Mouse (Mus musculus) T-cell, adult 2 months (primary cell): Measurements from ENCODE around the gene Srgap1.
A peak's percentile ranks its signal among the peaks of the same experiment; 100 is the strongest.

ENCODE experiments used
- DNase-seq: peaks from one replicate; pipeline ENCODE4 v3.0.0; 2022; ENCODE audit warnings: low spot score

Gene Srgap1

DNA sequence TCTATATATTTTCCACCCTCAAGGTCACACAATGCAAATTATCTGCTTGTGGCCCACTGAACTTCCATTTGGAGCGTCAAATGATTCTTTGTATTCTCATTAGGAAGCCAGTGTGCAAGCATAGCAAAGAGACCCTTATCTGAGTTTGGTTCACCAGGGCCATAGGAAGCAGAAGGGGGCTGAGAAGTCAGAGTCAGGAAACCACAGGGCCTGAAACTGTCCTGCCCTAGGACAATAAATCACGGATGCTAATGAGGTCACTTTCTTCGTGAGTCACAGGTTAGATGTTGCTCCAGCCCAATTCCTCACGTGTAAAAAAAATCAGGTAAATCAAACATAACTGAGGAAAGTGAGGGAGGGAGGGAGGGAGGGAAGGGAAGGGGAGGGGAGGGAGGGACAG, 85.1 kb downstream of the Srgap1 start:
- no peak for DNase-seq

DNA sequence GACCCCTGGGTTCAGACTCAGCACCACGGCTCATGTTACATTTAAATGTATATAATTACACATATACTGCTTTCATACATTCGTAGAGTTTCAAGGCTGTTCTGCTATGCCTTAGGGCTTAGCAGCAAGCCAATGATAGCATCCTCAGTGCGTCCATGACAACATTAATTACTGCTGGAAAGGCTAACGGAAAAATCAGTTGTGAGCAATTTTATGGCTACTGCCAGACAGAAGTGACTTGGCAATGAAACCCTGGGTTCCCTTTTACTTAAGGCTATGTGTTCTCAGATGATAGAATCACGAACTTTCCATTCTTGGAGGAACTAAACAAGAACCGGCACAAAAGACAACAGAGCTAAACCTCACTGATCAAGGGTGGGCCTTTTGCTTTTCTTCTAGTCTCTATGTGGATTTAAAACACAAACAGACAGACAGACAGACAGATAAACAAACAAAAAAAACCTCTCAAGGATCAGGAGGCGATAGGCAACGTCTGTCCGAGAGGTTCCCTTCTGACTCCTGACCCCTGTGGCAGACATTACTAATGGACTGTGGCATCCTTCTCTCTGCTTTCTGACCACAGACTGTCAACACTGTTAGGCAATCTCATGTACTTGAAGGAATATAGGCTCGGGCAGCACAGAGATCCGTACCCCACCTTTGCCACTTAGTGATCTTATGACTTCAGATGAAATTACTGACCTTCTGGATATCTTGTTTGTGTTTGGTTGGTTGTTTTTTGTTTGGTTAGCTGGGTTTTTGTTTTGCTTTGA, 85.8 kb downstream of the Srgap1 start:
- DNase-seq = no peak

DNA sequence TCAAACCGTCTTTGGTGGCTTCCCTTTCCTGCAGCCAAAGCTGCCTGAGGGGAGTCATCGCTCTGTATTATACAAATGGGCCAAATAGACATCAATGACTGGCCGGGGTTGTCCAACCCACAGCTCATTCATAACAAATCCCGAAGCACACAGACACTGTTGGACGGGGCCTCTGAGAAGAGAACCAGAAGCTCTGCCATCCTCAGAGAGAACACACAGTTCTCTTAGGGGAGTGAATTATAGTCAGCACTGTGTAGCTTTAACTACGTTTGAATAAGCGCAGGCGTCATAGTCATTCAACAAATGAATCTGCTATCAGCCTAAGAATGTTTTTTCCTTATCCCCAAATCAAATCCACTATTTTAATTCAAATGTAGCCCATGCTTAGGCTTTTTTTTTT, 88.4 kb downstream of the Srgap1 start:
- DNase-seq = no peak

DNA sequence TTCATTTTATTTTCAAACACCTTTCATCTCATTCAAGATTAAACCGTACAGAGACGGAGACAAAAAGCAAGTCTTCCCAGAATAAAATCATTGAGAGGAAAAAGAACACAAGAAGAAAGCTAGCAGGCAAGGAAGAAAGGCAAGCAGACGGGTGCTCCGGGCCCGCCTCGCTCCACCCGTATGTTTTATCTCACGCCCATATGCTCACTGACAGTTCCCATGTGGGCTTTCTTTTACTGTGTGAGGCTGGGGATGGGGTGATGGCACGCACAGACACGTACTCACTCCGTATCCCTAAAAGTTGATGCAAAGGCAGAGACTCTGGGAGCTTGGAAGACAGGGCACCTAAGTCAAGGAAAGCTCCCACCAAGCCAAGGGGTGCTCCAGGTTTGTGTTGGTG, 90.6 kb downstream of the Srgap1 start:
- no peak for DNase-seq

DNA sequence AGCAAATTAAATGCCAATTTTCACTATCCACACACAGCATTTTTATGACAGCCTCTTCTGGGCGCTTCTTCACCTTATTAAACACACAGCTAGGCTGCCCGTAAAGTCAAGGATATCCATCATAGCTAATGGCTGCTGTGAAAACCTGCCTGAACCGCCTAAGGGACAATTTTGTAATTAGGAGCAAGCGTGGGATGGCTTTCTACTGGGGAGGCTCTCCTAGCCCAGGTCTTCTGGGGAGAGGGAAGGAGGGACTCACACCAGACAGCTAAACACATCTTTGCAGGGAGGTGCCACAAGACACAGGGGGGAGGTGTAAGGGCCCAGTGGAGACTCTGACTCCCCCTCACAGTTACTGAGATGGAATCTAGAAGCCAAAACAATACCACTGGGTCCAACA, 91.4 kb downstream of the Srgap1 start:
- no peak for DNase-seq

DNA sequence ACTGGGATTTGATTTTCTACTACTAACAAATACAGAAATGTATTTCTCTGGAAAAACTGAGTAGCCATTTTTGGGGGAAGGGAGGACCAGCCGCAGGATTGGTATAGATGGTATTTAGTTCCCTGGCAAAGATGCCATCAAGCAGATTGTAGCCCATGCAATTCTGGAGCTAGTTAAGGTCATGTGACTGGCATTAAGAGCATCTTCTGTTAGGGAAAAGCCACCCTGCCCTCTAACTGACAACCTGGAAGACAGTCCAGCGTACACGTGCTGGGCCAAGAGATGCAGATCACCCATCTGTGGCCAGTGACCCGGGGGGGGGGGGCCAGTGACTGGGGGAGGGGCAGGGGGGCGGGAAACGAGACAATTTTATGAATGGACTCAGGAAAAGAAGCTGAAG, 92.2 kb downstream of the Srgap1 start:
- no peak for DNase-seq

DNA sequence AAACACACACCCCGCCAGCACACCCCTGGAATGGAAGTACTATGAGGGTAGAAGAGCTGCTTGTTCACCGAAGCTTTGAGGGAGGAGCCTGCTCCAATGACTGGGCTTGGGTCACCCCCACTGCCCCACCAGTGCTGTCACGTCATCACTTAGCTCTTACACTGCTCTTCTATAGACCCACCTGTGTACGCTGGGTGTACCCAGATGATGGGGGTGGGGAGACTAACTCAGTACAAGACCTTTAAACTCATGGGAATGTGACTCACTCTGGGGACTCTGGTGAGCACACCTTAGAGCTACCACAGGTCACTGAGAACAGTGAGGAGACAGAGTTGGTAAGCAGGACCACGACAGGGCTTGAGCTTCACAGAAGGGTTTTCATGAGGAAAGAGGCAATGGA, 94.1 kb downstream of the Srgap1 start:
- no peak for DNase-seq

DNA sequence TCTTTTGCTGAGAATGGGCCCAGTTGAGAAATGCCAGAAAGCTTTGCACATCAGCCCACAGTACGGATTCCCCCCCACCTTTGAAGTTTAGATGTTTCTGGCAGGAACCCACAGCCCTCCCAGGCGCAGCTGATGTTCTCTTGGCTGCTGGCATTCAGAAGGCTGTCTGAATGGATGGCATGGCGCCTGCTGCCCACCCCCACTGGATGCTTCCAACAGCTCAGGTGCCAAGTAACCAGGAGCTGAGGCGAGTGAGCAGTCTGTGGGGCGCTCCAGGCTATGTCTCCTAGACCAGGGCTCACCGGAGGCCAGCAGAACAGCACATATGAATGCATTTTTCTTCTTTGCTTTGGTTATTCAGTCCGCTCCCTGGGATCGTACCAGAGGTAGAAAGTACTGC, 100.9 kb downstream of the Srgap1 start:
- no peak for DNase-seq

DNA sequence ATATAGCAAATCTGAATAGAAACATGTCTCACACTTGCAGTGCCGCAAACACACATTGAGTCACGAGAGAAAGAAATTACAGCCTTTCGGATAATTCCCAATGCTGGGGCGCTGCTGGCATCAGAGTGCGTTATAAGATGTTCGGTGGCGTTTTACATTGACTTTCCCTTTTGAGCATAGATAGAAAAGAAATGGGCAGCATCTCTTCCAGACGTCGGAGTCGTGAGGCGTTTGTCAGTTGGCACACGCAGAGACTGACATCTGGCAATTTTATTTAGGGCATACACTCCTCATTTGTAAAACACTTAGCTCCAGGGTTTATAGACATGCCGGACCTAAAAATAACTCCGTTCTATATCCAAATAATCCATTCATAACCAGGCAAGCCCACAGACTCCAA, 115.2 kb downstream of the Srgap1 start:
- DNase-seq = no peak

DNA sequence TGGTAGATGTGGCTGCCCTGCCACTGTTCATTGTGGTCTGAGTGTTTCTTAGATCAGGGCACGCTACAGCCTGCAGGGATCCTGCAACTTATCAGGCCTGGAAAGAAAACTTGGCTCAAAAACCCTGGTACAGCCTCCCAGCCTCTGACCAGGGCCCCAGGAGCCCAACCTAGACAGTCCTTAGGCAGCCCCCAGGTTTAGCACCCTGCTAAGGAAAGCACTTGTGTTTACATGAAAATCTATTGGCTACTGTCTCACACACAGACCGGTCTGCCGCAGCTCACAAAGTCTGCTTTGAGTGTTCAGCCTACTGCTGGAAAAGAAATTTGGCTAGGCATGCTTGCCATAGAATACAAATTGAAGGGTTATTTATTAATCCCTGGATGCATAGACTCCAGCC, 121.0 kb downstream of the Srgap1 start:
- no peak for DNase-seq

DNA sequence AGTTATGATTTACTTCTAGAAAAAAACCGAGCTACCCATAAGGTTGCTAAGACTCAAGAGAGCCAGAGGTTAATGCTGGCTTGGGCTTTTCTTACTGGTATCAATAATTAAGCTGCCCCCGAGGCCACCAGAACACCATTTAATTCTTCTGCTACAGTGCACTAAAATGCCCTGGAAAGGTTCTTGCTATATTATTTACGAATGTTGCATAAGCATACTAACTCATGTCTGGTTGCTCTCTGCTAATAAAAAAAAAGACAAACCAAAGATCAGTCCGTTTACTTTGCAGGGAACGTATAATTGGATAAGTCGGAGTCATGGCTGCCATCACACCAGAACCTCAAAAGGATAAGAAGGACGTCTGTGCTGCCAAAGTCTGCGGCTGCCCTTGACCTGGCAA, 128.1 kb downstream of the Srgap1 start:
- no peak for DNase-seq

DNA sequence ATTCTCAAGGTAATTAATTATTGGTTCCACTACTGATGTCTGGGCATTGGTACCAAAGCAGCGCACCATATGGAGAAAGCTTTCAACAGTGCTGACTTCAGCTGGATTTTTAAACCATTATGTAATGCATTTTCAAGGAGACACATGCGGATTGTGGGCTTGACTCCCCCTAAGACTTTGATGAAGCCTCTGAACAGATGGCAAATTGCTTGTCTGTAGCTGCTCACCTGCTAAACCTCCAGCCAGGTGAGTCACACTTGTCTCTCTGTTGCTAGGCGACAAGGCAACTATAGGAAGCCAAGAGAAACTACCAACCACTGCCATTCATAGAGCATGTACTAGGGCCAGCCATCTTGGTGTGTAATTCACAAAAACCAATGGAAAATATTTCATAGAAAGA, 128.5 kb downstream of the Srgap1 start:
- DNase-seq = no peak

DNA sequence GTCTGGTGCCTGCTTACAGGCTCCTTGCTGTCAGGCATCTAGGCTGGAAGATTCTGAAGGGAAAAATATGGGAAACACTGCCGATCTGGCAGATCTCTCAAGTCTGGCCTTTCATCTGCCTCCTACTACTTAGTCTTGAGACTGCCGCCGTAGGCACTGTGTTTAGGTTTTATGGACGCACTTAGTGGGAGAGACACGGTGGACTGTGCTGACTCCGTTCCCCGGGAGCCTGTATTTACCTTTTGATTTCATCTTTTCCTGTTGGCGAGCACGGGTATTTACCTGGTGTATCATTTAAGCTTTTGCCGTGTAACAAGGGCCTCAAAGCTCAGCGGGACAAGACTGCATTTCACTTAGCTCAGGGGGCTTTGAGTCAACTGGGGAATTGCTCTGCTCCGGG, 131.6 kb downstream of the Srgap1 start:
- DNase-seq = no peak

DNA sequence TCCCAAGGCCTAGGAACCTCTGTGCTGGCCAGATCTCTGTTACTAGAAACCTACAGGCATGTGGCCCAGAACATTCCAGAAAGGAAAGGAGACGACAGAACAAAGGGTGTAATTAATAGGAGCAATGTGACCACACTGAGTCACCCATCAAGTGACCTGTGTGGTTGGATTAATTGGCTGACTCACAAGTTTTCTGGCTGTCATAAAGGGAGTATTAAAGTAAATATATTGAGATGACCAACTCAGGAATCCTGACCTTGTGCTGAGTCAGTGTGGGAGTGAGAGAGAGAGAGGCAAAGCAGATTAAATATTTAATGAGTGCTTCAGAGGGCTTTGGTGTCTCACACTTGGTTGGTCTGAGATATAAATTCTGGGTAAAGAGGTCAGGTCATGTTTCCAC, 143.0 kb downstream of the Srgap1 start:
- DNase-seq = no peak

DNA sequence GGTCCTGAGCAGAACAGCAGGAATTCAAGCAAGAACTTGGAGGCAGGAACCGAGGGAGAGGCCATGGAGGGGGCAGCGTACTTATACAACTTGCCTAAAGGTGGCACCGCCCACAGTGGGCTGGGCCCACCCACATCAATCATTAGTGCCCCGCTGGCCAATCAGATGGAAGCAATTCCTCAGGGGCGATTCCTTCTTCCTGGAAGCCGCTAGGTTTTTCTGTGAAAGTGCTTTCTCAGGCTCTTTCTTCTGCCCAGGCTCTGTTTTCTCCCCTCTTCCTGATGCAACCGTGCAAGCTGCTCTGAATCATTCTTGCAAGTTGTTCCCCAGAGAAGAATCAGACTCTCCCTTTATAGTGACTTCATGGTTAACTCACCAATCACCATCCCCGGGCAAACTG, 144.5 kb downstream of the Srgap1 start:
- DNase-seq = no peak

DNA sequence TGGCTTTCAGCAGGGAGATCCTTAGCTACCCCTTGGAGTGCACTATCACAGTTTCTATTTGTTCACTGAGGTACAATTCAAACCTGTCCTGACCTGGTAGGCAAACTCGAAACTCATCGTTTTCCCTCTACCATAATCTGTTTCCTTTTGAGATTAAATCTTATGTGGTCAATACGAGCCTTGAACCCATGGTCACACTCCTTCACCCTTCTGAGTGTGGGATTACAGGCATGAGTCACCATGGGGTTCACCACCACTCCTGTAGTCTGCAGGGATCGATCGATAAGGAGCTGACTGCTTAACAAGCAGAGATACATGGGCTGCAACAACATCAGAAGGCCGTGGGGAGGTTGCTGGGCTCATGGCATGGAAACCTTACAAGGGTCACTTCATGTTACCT, 146.3 kb downstream of the Srgap1 start:
- no peak for DNase-seq

DNA sequence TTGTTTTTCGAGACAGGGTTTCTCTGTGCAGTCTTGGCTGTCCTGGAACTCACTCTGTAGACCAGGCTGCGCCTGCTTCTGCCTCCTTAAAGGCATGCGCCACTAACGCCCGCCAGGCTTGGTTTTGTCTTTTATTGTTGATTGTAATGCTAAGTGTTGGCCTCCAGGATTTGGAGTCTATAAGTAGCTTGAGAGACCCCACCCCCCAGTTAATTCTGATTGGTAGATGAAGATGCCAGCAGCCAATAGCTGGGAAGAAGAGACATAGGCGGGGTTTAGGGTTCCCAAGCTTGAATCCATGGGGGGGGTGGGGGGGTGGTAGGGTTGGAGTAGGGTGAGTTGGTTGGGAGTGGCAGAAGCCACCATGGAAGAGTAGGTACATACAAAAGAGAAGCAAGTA, 147.4 kb downstream of the Srgap1 start:
- no peak for DNase-seq

DNA sequence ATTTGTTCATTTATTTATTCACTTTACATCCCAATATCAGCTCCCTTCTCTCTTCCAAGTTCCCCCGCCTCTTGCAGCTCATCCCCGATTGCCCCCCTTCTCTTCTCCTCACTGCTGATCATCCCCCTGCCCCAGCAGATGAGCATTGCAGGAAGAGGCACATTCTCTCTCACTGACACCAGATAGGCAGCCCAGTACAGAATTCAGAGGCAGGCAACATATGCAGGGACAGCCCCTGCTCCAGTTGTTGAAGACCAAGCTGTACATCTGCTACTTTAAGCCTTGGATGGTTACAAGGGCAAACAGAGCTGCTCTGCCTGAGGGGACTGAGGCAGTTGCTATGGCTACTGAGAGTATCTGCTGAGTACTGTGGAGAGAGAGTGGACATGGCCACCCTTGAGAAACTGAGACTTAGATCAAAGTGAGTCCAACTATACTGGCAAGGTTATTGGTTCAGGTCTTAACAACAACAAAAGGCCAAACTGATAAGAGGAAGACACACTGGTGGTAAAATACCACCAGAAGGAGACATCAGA, 149.2 kb downstream of the Srgap1 start:
- no peak for DNase-seq

DNA sequence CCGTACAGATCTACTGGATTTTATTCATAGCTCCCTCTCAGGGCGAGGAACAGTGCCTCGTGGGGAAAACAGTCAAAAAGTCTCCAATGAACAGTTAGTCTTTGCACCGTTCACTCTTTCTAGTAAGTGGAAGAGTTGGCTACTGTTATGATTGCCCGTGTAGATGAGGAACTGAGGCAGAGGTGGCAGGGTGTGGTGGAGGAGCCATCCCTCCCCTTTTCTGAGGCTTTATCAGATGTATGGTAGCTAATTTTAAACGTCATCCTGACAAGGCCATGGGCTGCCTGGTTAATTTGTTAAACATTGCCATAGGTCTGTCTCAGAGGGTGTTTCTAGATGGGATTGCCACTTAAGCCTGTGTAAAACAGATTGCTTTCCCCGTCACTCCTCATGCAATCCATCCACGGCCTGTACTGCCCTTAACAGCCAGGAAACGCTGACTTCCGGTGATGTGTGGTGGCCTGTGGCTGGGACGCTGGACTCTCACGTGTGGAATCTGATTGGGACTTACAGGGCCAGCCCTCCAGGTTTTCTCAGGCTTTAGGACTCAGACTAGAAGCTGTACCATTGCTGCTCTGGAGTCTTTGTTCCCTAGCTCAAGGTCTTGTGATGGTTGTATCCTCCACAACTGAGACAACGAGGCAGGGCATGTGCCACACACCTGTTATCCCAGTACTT, 155.6 kb downstream of the Srgap1 start:
- no peak for DNase-seq

DNA sequence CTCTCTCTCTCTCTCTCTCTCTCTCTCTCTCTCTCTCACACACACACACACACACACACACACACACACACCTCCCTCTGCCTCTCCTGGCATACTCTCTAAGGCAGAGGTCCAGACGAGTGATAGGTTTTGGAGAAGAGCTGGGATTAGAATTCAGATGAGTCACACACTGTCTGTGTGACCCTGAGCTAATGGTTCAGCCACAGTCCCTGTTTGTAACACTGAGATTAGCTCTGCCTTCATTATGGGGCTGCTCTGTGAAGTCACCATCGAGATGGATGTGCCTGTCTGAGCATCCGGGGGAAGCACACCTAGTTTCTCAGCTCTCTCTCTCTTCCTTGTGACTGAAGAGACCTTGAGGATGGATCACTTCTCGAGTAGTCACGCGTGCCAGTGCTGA, 157.1 kb downstream of the Srgap1 start:
- DNase-seq = no peak

DNA sequence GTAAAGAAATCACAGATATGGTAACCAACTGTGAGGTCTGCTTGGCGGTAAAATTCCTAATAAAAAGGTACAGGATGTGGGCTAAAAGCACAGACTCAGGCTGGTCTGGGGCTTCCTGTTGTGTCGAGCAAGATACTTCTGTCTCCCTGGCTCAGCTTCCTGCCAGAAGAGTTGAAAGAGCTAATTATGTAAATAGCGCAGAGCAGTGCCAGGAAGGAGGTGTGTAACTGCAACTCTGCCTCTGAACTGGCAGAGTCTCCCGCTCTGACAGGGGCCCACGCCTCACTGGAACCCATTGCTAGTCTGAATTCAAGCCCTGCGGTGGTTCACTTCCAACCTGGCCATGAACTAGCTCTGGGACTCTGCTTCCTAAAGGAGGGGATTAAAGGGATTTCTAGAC, 160.3 kb downstream of the Srgap1 start:
- peak; percentile 75 for DNase-seq

DNA sequence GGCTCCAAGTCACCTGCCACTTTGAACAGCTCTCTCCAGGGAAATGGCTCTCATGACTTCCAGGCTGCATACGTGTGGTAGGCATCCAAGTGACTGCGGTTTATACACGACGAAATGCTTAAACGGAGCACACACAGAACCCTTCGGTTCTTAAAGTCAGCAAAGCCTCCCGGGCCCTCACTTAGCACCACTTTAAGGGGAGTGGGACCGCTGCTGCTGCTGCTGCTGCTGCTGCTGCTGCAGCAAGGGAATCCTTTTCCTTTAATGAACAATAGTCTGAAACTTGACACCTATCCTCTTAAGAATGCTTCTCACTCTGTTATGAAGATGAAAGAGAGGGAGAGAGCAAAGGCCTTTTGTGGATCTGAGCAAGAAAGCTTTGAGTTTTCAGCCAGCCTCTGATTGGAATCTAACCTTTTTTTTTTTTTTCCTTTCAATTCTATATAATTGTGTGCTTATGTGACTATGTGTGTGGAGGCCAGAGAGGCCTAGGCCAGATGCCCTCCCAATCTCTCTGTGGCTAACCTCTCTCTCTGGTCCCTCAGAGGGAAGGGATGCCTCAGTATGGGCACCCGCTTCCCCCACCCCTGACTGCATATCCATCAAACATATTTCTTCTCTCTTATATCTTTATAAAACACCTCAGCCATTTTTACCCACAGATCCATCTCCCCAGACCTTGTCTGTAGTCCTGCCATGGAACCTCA, 161.4 kb downstream of the Srgap1 start:
- DNase-seq = no peak

DNA sequence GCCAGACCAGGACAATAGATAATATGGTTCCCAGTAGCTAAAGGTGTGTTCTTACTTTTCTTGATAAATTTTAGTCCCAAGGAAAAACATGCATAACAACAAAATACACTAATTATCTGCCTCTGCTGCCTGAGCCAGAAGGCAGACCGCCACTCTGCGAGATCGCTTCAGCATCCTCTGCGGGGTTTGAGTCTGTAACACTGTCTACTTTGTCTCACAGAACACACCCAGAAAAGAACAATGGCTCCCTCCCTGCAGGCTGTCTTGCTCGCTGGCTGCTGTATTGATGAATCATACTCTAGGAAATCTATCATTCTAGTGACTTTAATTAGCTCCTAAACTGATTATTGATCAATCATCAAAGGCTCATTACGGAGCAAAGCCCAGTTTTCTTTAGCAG, 164.7 kb downstream of the Srgap1 start:
- no peak for DNase-seq
